Mouse (Mus musculus) cerebral cortex, adult 2 months (tissue): ENCODE results near the gene Tnrc6b.

Experiments used
- WGBS: fragments of 180-500 bp; shearing (Covaris S2); methylation state at CpG from one replicate; pipeline ENCODE4 v1.1.7; 2018; 5-methylcytosine and 5-hydroxymethylcytosine counted together

Tnrc6b gene

GRCm38 (mm10) chr15:80913803-80914202, 202.7 kb downstream of the Tnrc6b start:
- WGBS: 94% methylated on average over 1 of the region's 1 CpGs

GRCm38 (mm10) chr15:80915850-80916249, 204.7 kb downstream of the Tnrc6b start:
- 68% methylated on average over 2 of the region's 2 CpGs for WGBS

- 79% methylated on average over 7 of the region's 7 CpGs for WGBS
These were observed 205.5 kb downstream of the Tnrc6b start for GRCm38 (mm10) chr15:80916621-80917020.

GRCm38 (mm10) chr15:80920346-80920745, 209.2 kb downstream of the Tnrc6b start:
- WGBS: over 99% methylated on average over 3 of the region's 3 CpGs

GRCm38 (mm10) chr15:80921781-80922180, 210.7 kb downstream of the Tnrc6b start:
- WGBS: 77% methylated on average over 4 of the region's 4 CpGs

GRCm38 (mm10) chr15:80924211-80924610, 213.1 kb downstream of the Tnrc6b start:
- 72% methylated on average over 2 of the region's 2 CpGs for WGBS

GRCm38 (mm10) chr15:80928811-80929355, 217.8 kb downstream of the Tnrc6b start:
- WGBS: 65% methylated on average over 20 of the region's 20 CpGs

GRCm38 (mm10) chr15:80930048-80930571, 219.0 kb downstream of the Tnrc6b start:
- 33% methylated on average over 14 of the region's 16 CpGs for WGBS

- WGBS: 80% methylated on average over 23 of the region's 23 CpGs
These were observed 219.7 kb downstream of the Tnrc6b start for GRCm38 (mm10) chr15:80930676-80931320.

- WGBS: 81% methylated on average over 9 of the region's 9 CpGs
These were observed 220.3 kb downstream of the Tnrc6b start for GRCm38 (mm10) chr15:80931345-80931960.

- 92% methylated on average over 5 of the region's 5 CpGs for WGBS
These were observed 223.7 kb downstream of the Tnrc6b start for GRCm38 (mm10) chr15:80934841-80935240.

GRCm38 (mm10) chr15:80936686-80937085, 225.6 kb downstream of the Tnrc6b start:
- WGBS: 70% methylated on average over 3 of the region's 3 CpGs

GRCm38 (mm10) chr15:80938615-80939014, 227.5 kb downstream of the Tnrc6b start:
- WGBS: 69% methylated on average over 4 of the region's 4 CpGs

GRCm38 (mm10) chr15:80939401-80939800, 228.3 kb downstream of the Tnrc6b start:
- WGBS: 71% methylated on average over 5 of the region's 5 CpGs

- WGBS: 61% methylated on average over 6 of the region's 6 CpGs
These were observed 230.4 kb downstream of the Tnrc6b start for GRCm38 (mm10) chr15:80941468-80942040.

- WGBS: 52% methylated on average over 3 of the region's 3 CpGs
These were observed 234.7 kb downstream of the Tnrc6b start for GRCm38 (mm10) chr15:80945851-80946250.

GRCm38 (mm10) chr15:80948145-80949135, 237.3 kb downstream of the Tnrc6b start, which contains the start of gene Adsl:
TSS of gene Adsl (plus strand) at chr15:80948490.
- under 1% methylated on average over 63 of the region's 63 CpGs for WGBS

GRCm38 (mm10) chr15:80949431-80949830, 238.3 kb downstream of the Tnrc6b start:
- WGBS: 44% methylated on average over 4 of the region's 4 CpGs

GRCm38 (mm10) chr15:80950055-80950454, 238.9 kb downstream of the Tnrc6b start:
- 69% methylated on average over 7 of the region's 7 CpGs for WGBS

- WGBS: 91% methylated on average over 9 of the region's 9 CpGs
These were observed 242.9 kb downstream of the Tnrc6b start for GRCm38 (mm10) chr15:80953971-80954370.

- WGBS: 46% methylated on average over 3 of the region's 3 CpGs
These were observed 243.7 kb downstream of the Tnrc6b start for GRCm38 (mm10) chr15:80954861-80955260.
